Mouse (Mus musculus) neutrophil, adult 83 days (primary cell): ENCODE measurements around the gene Trim26. TPM values are rescaled to one million over a fixed set of nuclear protein-coding genes. Genes with fewer than 3 reads are reported as not detected.

Experiments used
- total RNA-seq, 2 experiments: library from RNA; stranded (reverse); gene quantifications; one replicate each; pipeline ENCODE4 v1.2.4; 2023

Trim26 gene
- 10 to 100 TPM; 24.9 to 33.9 TPM for total RNA-seq

GRCm38 (mm10) chr17:36836874-36837647 lies at the start of gene Trim26:
Gene Trim26 (plus strand): TSS chr17:36837134.

GRCm38 (mm10) chr17:36811871-36812270 lies 25.1 kb upstream of the Trim26 start, which contains the start of gene H2-M10.6:
Gene H2-M10.6 (plus strand): TSS chr17:36812171.

GRCm38 (mm10) chr17:36866719-36867527 lies 30.0 kb downstream of the Trim26 start, which contains the start of gene Trim15:
Gene Trim15 (minus strand): TSS chr17:36867210.

GRCm38 (mm10) chr17:36869284-36869954 lies 32.5 kb downstream of the Trim26 start, which contains the start of gene Trim10:
Gene Trim10 (plus strand): TSS chr17:36869574.

GRCm38 (mm10) chr17:36890073-36890903 lies 53.4 kb downstream of the Trim26 start, which contains the start of gene Trim40:
Gene Trim40 (minus strand): TSS chr17:36890123.

GRCm38 (mm10) chr17:36897552-36898205 lies 60.7 kb downstream of the Trim26 start, which contains the start of gene Trim31:
Gene Trim31 (plus strand): TSS chr17:36898118.

Other genes with a start within 250 kb of the Trim26 start
- not detected for gene H2-M9, start 194.5 kb upstream of the Trim26 start, total RNA-seq
- not detected for gene H2-M1, start 164.9 kb upstream of the Trim26 start, total RNA-seq
- gene H2-M10.5, start 64.2 kb upstream of the Trim26 start, total RNA-seq = not detected
- not detected for gene H2-M10.6, start 25.0 kb upstream of the Trim26 start, total RNA-seq
- not detected for gene Trim15, start 30.1 kb downstream of the Trim26 start, total RNA-seq
- gene Trim10, start 32.4 kb downstream of the Trim26 start, total RNA-seq = 10 to 100 TPM in 1 of 2 experiments, 1 to 10 TPM in 1; 6.7 to 11.4 TPM
- gene Trim40, start 53.0 kb downstream of the Trim26 start, total RNA-seq = not detected
- gene Trim31, start 61.0 kb downstream of the Trim26 start, total RNA-seq = not detected
- not detected for gene Rnf39, start 105.8 kb downstream of the Trim26 start, total RNA-seq
- gene Ppp1r11, start 114.6 kb downstream of the Trim26 start, total RNA-seq = 10 to 100 TPM; 36.4 to 42.1 TPM
- gene Znrd1, start 121.4 kb downstream of the Trim26 start, total RNA-seq = 10 to 100 TPM; 29.7 to 30.7 TPM
- 1 to 10 TPM; 1.6 to 1.9 TPM for gene Znrd1as, start 121.5 kb downstream of the Trim26 start, total RNA-seq
- not detected for gene 2410137M14Rik, start 144.1 kb downstream of the Trim26 start, total RNA-seq
- gene H2-M5, start 152.4 kb downstream of the Trim26 start, total RNA-seq = not detected
- gene Zfp57, start 164.0 kb downstream of the Trim26 start, total RNA-seq = under 1 TPM in 1 of 2 experiments, not detected in 1; 0.24 TPM
- not detected for gene Mog, start 186.3 kb downstream of the Trim26 start, total RNA-seq
- 10 to 100 TPM; 87.9 to 96.0 TPM for gene Gabbr1, start 208.8 kb downstream of the Trim26 start, total RNA-seq